Mouse (Mus musculus): ENCODE measurements around the gene Pnkd. TPM values are rescaled to one million over a fixed set of nuclear protein-coding genes. Genes with fewer than 3 reads are reported as not detected.
A peak's percentile ranks its signal among the peaks of the same experiment; 100 is the strongest.
"Not testable (repeated sequence)": the region's sequence is repeated elsewhere in the genome, so short reads cannot be mapped to it uniquely, and the experiment has no call there.

Gene Pnkd
- polyA plus RNA-seq, 1 experiment from 2014 or later = 225 TPM

GRCm38 (mm10) chr1:74318711-74319110 lies 34.0 kb downstream of the Pnkd start:
- no peaks in the 10 kb centered on the region for H3K36me3 ChIP-seq (ENCODE audit: control insufficient read depth, insufficient read depth, low read length)
- H3K9ac ChIP-seq (ENCODE audit: low read depth, low read length) = no peak overlapping the region
- WGBS (ENCODE audit: insufficient replicate concordance) = 89% methylated on average over 3 of the region's 3 CpGs
- H3K4me3 ChIP-seq (ENCODE audit: low read depth, low read length) = no peak overlapping the region
- H3K27me3 ChIP-seq (ENCODE audit: control insufficient read depth, insufficient read depth, low read length) = no peaks in the 10 kb centered on the region
- peaks cover 10% of the 10 kb centered on the region for H3K4me1 ChIP-seq (ENCODE audit: control insufficient read depth, insufficient read depth, low read length)
- no peak overlapping the region for H3K27ac ChIP-seq (ENCODE audit: low read depth, low read length)
- no peak for ATAC-seq (replicated peaks; ENCODE audit: insufficient number of reproducible peaks, low FRiP score, low TSS enrichment)
- H3K9me3 ChIP-seq (replicated peaks; ENCODE audit: control insufficient read depth, low read length) = no peaks in the 10 kb centered on the region
- H3K4me2 ChIP-seq = no peak overlapping the region

GRCm38 (mm10) chr1:74321396-74321795 lies 36.7 kb downstream of the Pnkd start:
- no peak overlapping the region; the same call in 1 of the 2 replicates for H3K27ac ChIP-seq (ENCODE audit: low read depth, low read length)
- no peak overlapping the region for H3K9ac ChIP-seq (ENCODE audit: low read depth, low read length)
- no peaks in the 10 kb centered on the region for H3K36me3 ChIP-seq (ENCODE audit: control insufficient read depth, insufficient read depth, low read length)
- H3K4me1 ChIP-seq (ENCODE audit: control insufficient read depth, insufficient read depth, low read length) = peaks cover 10% of the 10 kb centered on the region
- WGBS (ENCODE audit: insufficient replicate concordance) = 54% methylated on average over 3 of the region's 3 CpGs
- no peaks in the 10 kb centered on the region for H3K9me3 ChIP-seq (replicated peaks; ENCODE audit: control insufficient read depth, low read length)
- no peak overlapping the region for H3K4me3 ChIP-seq (ENCODE audit: low read depth, low read length)
- H3K4me2 ChIP-seq = no peak overlapping the region; the same call in 1 of the 2 replicates
- H3K27me3 ChIP-seq (ENCODE audit: control insufficient read depth, insufficient read depth, low read length) = no peaks in the 10 kb centered on the region
- ATAC-seq (replicated peaks; ENCODE audit: insufficient number of reproducible peaks, low FRiP score, low TSS enrichment) = no peak

GRCm38 (mm10) chr1:74326916-74327315 lies 42.2 kb downstream of the Pnkd start:
- H3K27ac ChIP-seq (ENCODE audit: low read depth, low read length); H3K36me3 ChIP-seq (ENCODE audit: control insufficient read depth, insufficient read depth, low read length); H3K27me3 ChIP-seq (ENCODE audit: control insufficient read depth, insufficient read depth, low read length); H3K4me2 ChIP-seq; H3K9me3 ChIP-seq (replicated peaks; ENCODE audit: control insufficient read depth, low read length); ATAC-seq (replicated peaks; ENCODE audit: insufficient number of reproducible peaks, low FRiP score, low TSS enrichment); H3K9ac ChIP-seq (ENCODE audit: low read depth, low read length); H3K4me3 ChIP-seq (ENCODE audit: low read depth, low read length): not testable (repeated sequence)
- H3K4me1 ChIP-seq (ENCODE audit: control insufficient read depth, insufficient read depth, low read length) = peaks cover 14% of the 10 kb centered on the region
- WGBS (ENCODE audit: insufficient replicate concordance) = 67% methylated on average over 2 of the region's 2 CpGs

GRCm38 (mm10) chr1:74329899-74330431 lies 45.2 kb downstream of the Pnkd start:
- 77% methylated on average over 7 of the region's 7 CpGs for WGBS (ENCODE audit: insufficient replicate concordance)
- H3K27ac ChIP-seq (ENCODE audit: low read depth, low read length) = no peak overlapping the region

GRCm38 (mm10) chr1:74331046-74331681 lies 46.4 kb downstream of the Pnkd start:
- peaks cover 27% of the 10 kb centered on the region for H3K4me1 ChIP-seq (ENCODE audit: control insufficient read depth, insufficient read depth, low read length)
- no peak overlapping the region for H3K9ac ChIP-seq (ENCODE audit: low read depth, low read length)

More at GRCm38 (mm10) chr1:74329899-74330431, 45.2 kb downstream of the Pnkd start:
- Histone ChIP-seq H3K4me3 (ENCODE audit: low read depth, low read length) (no peak overlapping the region), H3K36me3 (ENCODE audit: control insufficient read depth, insufficient read depth, low read length) (peaks cover 4% of the 10 kb centered on the region; the same call in 1 of the 2 replicates), H3K9me3 (replicated peaks; ENCODE audit: control insufficient read depth, low read length) (no peaks in the 10 kb centered on the region), H3K27me3 (ENCODE audit: control insufficient read depth, insufficient read depth, low read length) (no peaks in the 10 kb centered on the region), H3K4me2 (no peak overlapping the region), H3K4me1 (ENCODE audit: control insufficient read depth, insufficient read depth, low read length) (peaks cover 21% of the 10 kb centered on the region), H3K9ac (ENCODE audit: low read depth, low read length) (no peak overlapping the region)
- ATAC-seq (replicated peaks; ENCODE audit: insufficient number of reproducible peaks, low FRiP score, low TSS enrichment) = no peak

GRCm38 (mm10) chr1:74332241-74332763 lies 47.6 kb downstream of the Pnkd start:
- H3K27me3 ChIP-seq (ENCODE audit: control insufficient read depth, insufficient read depth, low read length) = no peaks in the 10 kb centered on the region
- peak overlapping the region; percentile 93 for H3K4me2 ChIP-seq
- H3K9ac ChIP-seq (ENCODE audit: low read depth, low read length) = peak overlapping the region; percentile 70
- peak overlapping the region; percentile 54 for H3K4me3 ChIP-seq (ENCODE audit: low read depth, low read length)
- WGBS (ENCODE audit: insufficient replicate concordance) = under 1% methylated on average over 36 of the region's 36 CpGs
- H3K27ac ChIP-seq (ENCODE audit: low read depth, low read length) = peak overlapping the region; percentile 57
- peaks cover 4% of the 10 kb centered on the region; the same call in 1 of the 2 replicates for H3K36me3 ChIP-seq (ENCODE audit: control insufficient read depth, insufficient read depth, low read length)
- ATAC-seq (replicated peaks; ENCODE audit: insufficient number of reproducible peaks, low FRiP score, low TSS enrichment) = peak; percentile 92
- peaks cover 27% of the 10 kb centered on the region for H3K4me1 ChIP-seq (ENCODE audit: control insufficient read depth, insufficient read depth, low read length)
- H3K9me3 ChIP-seq (replicated peaks; ENCODE audit: control insufficient read depth, low read length) = no peaks in the 10 kb centered on the region

More at GRCm38 (mm10) chr1:74331046-74331681, 46.4 kb downstream of the Pnkd start:
- no peak overlapping the region for H3K4me3 ChIP-seq (ENCODE audit: low read depth, low read length)
- H3K4me2 ChIP-seq = no peak overlapping the region
- no peaks in the 10 kb centered on the region for H3K27me3 ChIP-seq (ENCODE audit: control insufficient read depth, insufficient read depth, low read length)
- 74% methylated on average over 4 of the region's 4 CpGs for WGBS (ENCODE audit: insufficient replicate concordance)
- peaks cover 4% of the 10 kb centered on the region; the same call in 1 of the 2 replicates for H3K36me3 ChIP-seq (ENCODE audit: control insufficient read depth, insufficient read depth, low read length)
- H3K27ac ChIP-seq (ENCODE audit: low read depth, low read length) = no peak overlapping the region
- ATAC-seq (replicated peaks; ENCODE audit: insufficient number of reproducible peaks, low FRiP score, low TSS enrichment) = no peak
- no peaks in the 10 kb centered on the region for H3K9me3 ChIP-seq (replicated peaks; ENCODE audit: control insufficient read depth, low read length)

- H3K9me3 ChIP-seq (replicated peaks; ENCODE audit: control insufficient read depth, low read length) = no peaks in the 10 kb centered on the region
- H3K36me3 ChIP-seq (ENCODE audit: control insufficient read depth, insufficient read depth, low read length) = peaks cover 4% of the 10 kb centered on the region; the same call in 1 of the 2 replicates
- H3K4me3 ChIP-seq (ENCODE audit: low read depth, low read length) = peak overlapping the region; percentile 54
- WGBS (ENCODE audit: insufficient replicate concordance) = 4% methylated on average over 9 of the region's 9 CpGs
- H3K27me3 ChIP-seq (ENCODE audit: control insufficient read depth, insufficient read depth, low read length) = no peaks in the 10 kb centered on the region
- no peak for ATAC-seq (replicated peaks; ENCODE audit: insufficient number of reproducible peaks, low FRiP score, low TSS enrichment)
- H3K4me2 ChIP-seq = peak overlapping the region; percentile 93
- H3K9ac ChIP-seq (ENCODE audit: low read depth, low read length) = peak overlapping the region; percentile 70
- H3K27ac ChIP-seq (ENCODE audit: low read depth, low read length) = peak overlapping the region; percentile 57; the same call in 1 of the 2 replicates
- H3K4me1 ChIP-seq (ENCODE audit: control insufficient read depth, insufficient read depth, low read length) = peaks cover 27% of the 10 kb centered on the region
Measured at GRCm38 (mm10) chr1:74332930-74333329, 48.2 kb downstream of the Pnkd start.

GRCm38 (mm10) chr1:74334607-74335006 lies 49.9 kb downstream of the Pnkd start:
- H3K27me3 ChIP-seq (ENCODE audit: control insufficient read depth, insufficient read depth, low read length) = no peaks in the 10 kb centered on the region
- H3K4me1 ChIP-seq (ENCODE audit: control insufficient read depth, insufficient read depth, low read length) = peaks cover 29% of the 10 kb centered on the region
- H3K9ac ChIP-seq (ENCODE audit: low read depth, low read length) = no peak overlapping the region
- H3K27ac ChIP-seq (ENCODE audit: low read depth, low read length) = no peak overlapping the region
- H3K4me2 ChIP-seq = no peak overlapping the region
- no peak overlapping the region for H3K4me3 ChIP-seq (ENCODE audit: low read depth, low read length)
- H3K9me3 ChIP-seq (replicated peaks; ENCODE audit: control insufficient read depth, low read length) = no peaks in the 10 kb centered on the region
- H3K36me3 ChIP-seq (ENCODE audit: control insufficient read depth, insufficient read depth, low read length) = no peaks in the 10 kb centered on the region
- no peak for ATAC-seq (replicated peaks; ENCODE audit: insufficient number of reproducible peaks, low FRiP score, low TSS enrichment)
- WGBS (ENCODE audit: insufficient replicate concordance) = 88% methylated on average over 3 of the region's 3 CpGs
